Mouse (Mus musculus) Patski (cell line): ENCODE results near the gene Akap13. TPM values are rescaled to one million over a fixed set of nuclear protein-coding genes. Genes with fewer than 3 reads are reported as not detected.

Source experiments
- ATAC-seq: fragments of 100-300 bp; one replicate; pipeline ENCODE4 v1.8.0; 2021
- CTCF ChIA-PET: fragments of 350-600 bp; sonication (Branson Sonifier 250); formaldehyde crosslinking; loops from one replicate; lab custom pipeline; 2022; ENCODE audit warnings: inconsistent platforms; lab: Charles Lee
- POLR2A ChIA-PET: fragments of 350-600 bp; sonication (Branson Sonifier 250); formaldehyde crosslinking; loops from one replicate; lab custom pipeline; 2022; ENCODE audit warnings: antibody characterized with exemption, inconsistent platforms; lab: Charles Lee
- DNase-seq: peaks from one replicate; pipeline ENCODE4 v3.0.0-alpha.2; 2011; ENCODE audit warnings: low read depth, low spot score
- H3K27me3 ChIP-seq: fragments of 371-371 bp; one replicate; pipeline ENCODE4 v1.5.1; 2021
- CTCF ChIP-seq: fragments of 100-300 bp; IDR thresholded peaks from one replicate; pipeline ENCODE4 v1.5.1; 2021
- in situ Hi-C: fragments of 300-500 bp; cut with MboI; formaldehyde crosslinking; loops from 3 replicates; pipeline ENCODE4 v1.11.1; 2018; ENCODE audit warnings: low pct_unique_long_range_greater_than_20kb, mixed read lengths
- polyA plus RNA-seq: library from polyadenylated mRNA; unstranded; gene quantifications from one replicate; pipeline ENCODE4 v1.2.3, GENCODE M21; 2021

Akap13 gene
- polyA plus RNA-seq, 1 experiment from 2014 or later, result 17.3 TPM

GRCm38 (mm10) chr7:75420927-75421326 lies 34.4 kb upstream of the Akap13 start:
- CTCF ChIA-PET, result no interaction called here
- ATAC-seq, result no peak
- in situ Hi-C loops, result no loop called here
- TF ChIP-seq CTCF, result no peak
- H3K27me3 ChIP-seq, result no peaks in the 10 kb centered on the region
- POLR2A ChIA-PET, result no interaction called here
- no peak for DNase-seq

GRCm38 (mm10) chr7:75424121-75424520 lies 31.2 kb upstream of the Akap13 start:
- POLR2A ChIA-PET, result interaction anchor here (1.2 kb wide), 1 partner anchor 9 kb away, joined by 3 read pairs; no protein-coding TSS in a partner anchor
- no peak for TF ChIP-seq CTCF
- CTCF ChIA-PET, result no interaction called here

GRCm38 (mm10) chr7:75427322-75427721 lies 28.0 kb upstream of the Akap13 start:
- in situ Hi-C loops, result no loop called here
- ChIA-PET CTCF (no interaction called here), POLR2A (no interaction called here)
- no peak for TF ChIP-seq CTCF
- H3K27me3 ChIP-seq, result no peaks in the 10 kb centered on the region
- peak; percentile 76 for DNase-seq
- ATAC-seq, result peak; percentile 100

More at GRCm38 (mm10) chr7:75424121-75424520, 31.2 kb upstream of the Akap13 start:
- DNase-seq (no peak), ATAC-seq (no peak)
- H3K27me3 ChIP-seq, result no peaks in the 10 kb centered on the region
- in situ Hi-C loops, result no loop called here

- no peak for TF ChIP-seq CTCF
- in situ Hi-C loops, result no loop called here
- POLR2A ChIA-PET, result no interaction called here
- CTCF ChIA-PET, result interaction anchor here (0.6 to 1.4 kb wide), 2 partner anchors 13 to 30 kb away, joined by 3 to 4 read pairs; no protein-coding TSS in a partner anchor
- no peaks in the 10 kb centered on the region for H3K27me3 ChIP-seq
- DNase-seq (no peak), ATAC-seq (no peak)
Observed at GRCm38 (mm10) chr7:75428913-75429312, 26.4 kb upstream of the Akap13 start.

GRCm38 (mm10) chr7:75430550-75430949 lies 24.8 kb upstream of the Akap13 start:
- in situ Hi-C loops, result no loop called here
- DNase-seq (no peak), ATAC-seq (no peak)
- no peak for TF ChIP-seq CTCF
- POLR2A ChIA-PET, result no interaction called here
- CTCF ChIA-PET, result interaction anchor here (0.9 to 1.0 kb wide), 2 partner anchors 15 to 30 kb away, joined by 3 read pairs; no protein-coding TSS in a partner anchor
- no peaks in the 10 kb centered on the region for H3K27me3 ChIP-seq

GRCm38 (mm10) chr7:75431043-75431442 lies 24.3 kb upstream of the Akap13 start:
- no peak for ATAC-seq
- ChIA-PET POLR2A (no interaction called here), CTCF (interaction anchor here (0.9 to 1.8 kb wide), 4 partner anchors 13 to 54 kb away, joined by 3 to 5 read pairs (median 3); no protein-coding TSS in a partner anchor)
- DNase-seq, result no peak
- in situ Hi-C loops, result no loop called here
- no peaks in the 10 kb centered on the region for H3K27me3 ChIP-seq
- no peak for TF ChIP-seq CTCF

GRCm38 (mm10) chr7:75432046-75432445 lies 23.3 kb upstream of the Akap13 start:
- H3K27me3 ChIP-seq, result no peaks in the 10 kb centered on the region
- in situ Hi-C loops, result no loop called here
- DNase-seq (no peak), ATAC-seq (no peak)
- ChIA-PET POLR2A (no interaction called here), CTCF (interaction anchor here (1.5 to 1.8 kb wide), 2 partner anchors 12 to 55 kb away, joined by 3 to 5 read pairs; no protein-coding TSS in a partner anchor)
- TF ChIP-seq CTCF, result no peak

GRCm38 (mm10) chr7:75436413-75437174 lies 18.7 kb upstream of the Akap13 start:
- POLR2A ChIA-PET, result interaction anchor here (0.7 kb wide), 1 partner anchor 184 kb away, joined by 3 read pairs; no protein-coding TSS in a partner anchor
- CTCF ChIA-PET, result no interaction called here

GRCm38 (mm10) chr7:75439570-75439969 lies 15.8 kb upstream of the Akap13 start:
- POLR2A ChIA-PET, result no interaction called here
- CTCF ChIA-PET, result interaction anchor here (1.2 to 1.6 kb wide), 2 partner anchors 13 to 19 kb away, joined by 3 to 5 read pairs; no protein-coding TSS in a partner anchor
- ATAC-seq (no peak), DNase-seq (no peak)
- in situ Hi-C loops, result no loop called here
- no peak for TF ChIP-seq CTCF
- H3K27me3 ChIP-seq, result no peaks in the 10 kb centered on the region

More at GRCm38 (mm10) chr7:75436413-75437174, 18.7 kb upstream of the Akap13 start:
- no peaks in the 10 kb centered on the region for H3K27me3 ChIP-seq
- no peak for TF ChIP-seq CTCF
- DNase-seq (no peak), ATAC-seq (no peak)
- in situ Hi-C loops, result no loop called here

GRCm38 (mm10) chr7:75440241-75440640 lies 15.1 kb upstream of the Akap13 start:
- TF ChIP-seq CTCF, result no peak
- no peaks in the 10 kb centered on the region for H3K27me3 ChIP-seq
- CTCF ChIA-PET, result interaction anchor here (1.2 to 1.6 kb wide), 2 partner anchors 12 to 18 kb away, joined by 3 to 5 read pairs; no protein-coding TSS in a partner anchor
- POLR2A ChIA-PET, result no interaction called here
- in situ Hi-C loops, result no loop called here
- DNase-seq, result no peak
- ATAC-seq, result no peak

GRCm38 (mm10) chr7:75441947-75442346 lies 13.4 kb upstream of the Akap13 start:
- ChIA-PET CTCF (interaction anchor here (1.2 kb wide), 1 partner anchor 13 kb away, joined by 3 read pairs; no protein-coding TSS in a partner anchor), POLR2A (no interaction called here)
- in situ Hi-C loops, result no loop called here
- TF ChIP-seq CTCF, result no peak
- DNase-seq (no peak), ATAC-seq (no peak)
- H3K27me3 ChIP-seq, result no peaks in the 10 kb centered on the region
